Mouse (Mus musculus) limb, embryonic 10.5 days (tissue): ENCODE results near the gene Akap9. TPM values are rescaled to one million over a fixed set of nuclear protein-coding genes. Genes with fewer than 3 reads are reported as not detected.
"Not testable (repeated sequence)": the region's sequence is repeated elsewhere in the genome, so short reads cannot be mapped to it uniquely, and the experiment has no call there.

ENCODE experiments used
- DNase-seq: peaks from one replicate; pipeline ENCODE4 v3.0.0-alpha.2; 2017; ENCODE audit warnings: low spot score
- H3K27ac ChIP-seq: fragments of 300-500 bp; sonication (generic); 2 replicates; pipeline ENCODE4 v1.5.1; 2016; ENCODE audit warnings: mild to moderate bottlenecking
- H3K27me3 ChIP-seq: fragments of 300-500 bp; sonication (generic); 2 replicates; pipeline ENCODE4 v1.6.1; 2016; ENCODE audit warnings: low read depth, mild to moderate bottlenecking; ENCODE audit not compliant: poor library complexity, severe bottlenecking
- H3K36me3 ChIP-seq: fragments of 300-500 bp; sonication (generic); 2 replicates; pipeline ENCODE4 v1.6.1; 2016; ENCODE audit warnings: mild to moderate bottlenecking, moderate library complexity
- H3K4me1 ChIP-seq: fragments of 300-500 bp; sonication (generic); 2 replicates; pipeline ENCODE4 v1.6.1; 2016
- H3K4me3 ChIP-seq: fragments of 300-500 bp; sonication (generic); 2 replicates; pipeline ENCODE4 v1.5.1; 2016; ENCODE audit warnings: mild to moderate bottlenecking, moderate library complexity
- H3K9me3 ChIP-seq: fragments of 300-500 bp; sonication (generic); replicated peaks from 2 replicates; pipeline ENCODE4 v1.6.1; 2016; ENCODE audit warnings: mild to moderate bottlenecking
- WGBS: fragments of 180-500 bp; shearing (Covaris S2); methylation state at CpG from one replicate; pipeline ENCODE4 v1.1.7; 2016; 5-methylcytosine and 5-hydroxymethylcytosine counted together
- polyA plus RNA-seq: library from polyadenylated mRNA; unstranded; fragments of >200 nt; fragmentation: Nextera tagmentation; extraction: Ambion mirVana; gene quantifications from 2 replicates; pipeline ENCODE4 v1.2.1, GENCODE M21; 2016

Gene Akap9
- polyA plus RNA-seq, 1 experiment from 2014 or later, result 130 TPM

GRCm38 (mm10) chr5:4084948-4085347 is 157.1 kb downstream of the Akap9 start:
- 94% methylated on average over 7 of the region's 7 CpGs for WGBS
- Histone ChIP-seq H3K4me1 (no peaks in the 10 kb centered on the region), H3K4me3 (no peak overlapping the region), H3K36me3 (peaks cover 100% of the 10 kb centered on the region), H3K27ac (no peak overlapping the region), H3K9me3 (no peaks in the 10 kb centered on the region), H3K27me3 (no peaks in the 10 kb centered on the region)
- no peak for DNase-seq

GRCm38 (mm10) chr5:4086309-4086708 is 158.5 kb downstream of the Akap9 start:
- DNase-seq, result peak; percentile 14
- no peaks in the 10 kb centered on the region for H3K4me1 ChIP-seq
- H3K27me3 ChIP-seq, result no peaks in the 10 kb centered on the region
- no peak overlapping the region for H3K27ac ChIP-seq
- H3K36me3 ChIP-seq, result peaks cover 99% of the 10 kb centered on the region
- no peak overlapping the region for H3K4me3 ChIP-seq
- 94% methylated on average over 4 of the region's 4 CpGs for WGBS
- no peaks in the 10 kb centered on the region for H3K9me3 ChIP-seq

GRCm38 (mm10) chr5:4088190-4088589 is 160.3 kb downstream of the Akap9 start:
- no peak overlapping the region for H3K4me3 ChIP-seq
- 92% methylated on average over 5 of the region's 5 CpGs for WGBS
- H3K27me3 ChIP-seq, result no peaks in the 10 kb centered on the region
- H3K27ac ChIP-seq, result no peak overlapping the region
- no peaks in the 10 kb centered on the region for H3K4me1 ChIP-seq
- DNase-seq, result no peak
- peaks cover 99% of the 10 kb centered on the region for H3K36me3 ChIP-seq
- no peaks in the 10 kb centered on the region for H3K9me3 ChIP-seq

DNA sequence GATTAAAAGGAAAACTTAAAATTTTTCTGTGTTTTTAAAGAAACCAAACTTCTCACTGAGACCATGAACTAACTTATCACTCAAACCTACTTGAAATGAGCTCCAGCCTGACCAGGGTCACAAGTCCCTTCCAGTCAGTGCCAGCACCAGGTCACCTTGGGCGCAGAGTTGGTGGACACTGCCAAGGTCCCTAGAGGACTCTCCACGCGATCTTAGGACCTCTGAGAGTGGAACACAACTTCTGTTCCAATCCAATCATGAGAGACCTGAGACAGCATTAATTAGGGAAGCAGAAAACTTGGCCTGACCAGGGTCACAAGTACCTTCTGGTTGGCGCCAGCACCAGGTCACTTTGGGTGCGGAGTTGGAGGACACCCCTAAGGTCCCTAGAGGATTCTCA is 166.6 kb downstream of the Akap9 start:
- Histone ChIP-seq H3K27me3 (no peaks in the 10 kb centered on the region), H3K36me3 (peaks cover 82% of the 10 kb centered on the region)

GRCm38 (mm10) chr5:4101031-4101430 is 173.2 kb downstream of the Akap9 start:
- H3K27me3 ChIP-seq, result no peaks in the 10 kb centered on the region
- no peak overlapping the region for H3K4me3 ChIP-seq
- DNase-seq, result no peak
- H3K9me3 ChIP-seq, result no peaks in the 10 kb centered on the region
- H3K4me1 ChIP-seq, result 0 out of 2 replicates have a peak, but pooled peaks cover 3% of the 10 kb centered on the region
- no peak overlapping the region for H3K27ac ChIP-seq
- WGBS, result 98% methylated on average over 4 of the region's 4 CpGs
- peaks cover 58% of the 10 kb centered on the region for H3K36me3 ChIP-seq

More for the DNA sequence above, 166.6 kb downstream of the Akap9 start:
- Histone ChIP-seq H3K9me3 (no peaks in the 10 kb centered on the region), H3K27ac (no peak overlapping the region), H3K4me1 (no peaks in the 10 kb centered on the region), H3K4me3 (no peak overlapping the region)
- WGBS, result 93% methylated on average over 5 of the region's 5 CpGs
- no peak for DNase-seq

DNA sequence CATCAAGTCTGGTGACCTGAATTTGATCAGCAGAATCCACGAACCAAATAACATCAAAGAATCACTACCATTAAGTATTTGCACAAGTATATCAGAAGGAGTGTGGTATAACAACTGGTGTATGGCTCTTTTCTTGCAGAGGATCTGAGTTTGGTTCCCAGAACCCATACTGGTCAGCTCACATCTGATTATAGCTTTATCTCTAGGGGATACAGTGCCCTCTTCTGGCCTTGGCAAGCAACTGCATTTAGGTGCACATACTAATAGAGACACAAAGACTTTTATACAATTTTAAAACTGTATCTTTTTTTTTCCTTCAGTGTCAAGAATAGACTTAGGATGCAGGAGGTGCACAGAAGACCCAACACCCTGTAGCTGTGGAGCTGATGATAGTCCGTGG is 173.9 kb downstream of the Akap9 start:
- peaks cover 58% of the 10 kb centered on the region for H3K36me3 ChIP-seq
- no peak for DNase-seq
- WGBS, result 92% methylated on average over 2 of the region's 2 CpGs

GRCm38 (mm10) chr5:4103626-4104340 is 175.9 kb downstream of the Akap9 start:
- Histone ChIP-seq H3K27ac (peak overlapping the region; percentile 96), H3K4me1 (0 out of 2 replicates have a peak, but pooled peaks cover 3% of the 10 kb centered on the region), H3K36me3 (peaks cover 42% of the 10 kb centered on the region), H3K9me3 (no peaks in the 10 kb centered on the region), H3K27me3 (no peaks in the 10 kb centered on the region), H3K4me3 (peak overlapping the region; percentile 97)
- DNase-seq, result no peak
- 2% methylated on average over 41 of the region's 41 CpGs for WGBS

More for the DNA sequence above, 173.9 kb downstream of the Akap9 start:
- Histone ChIP-seq H3K4me1 (0 out of 2 replicates have a peak, but pooled peaks cover 3% of the 10 kb centered on the region), H3K9me3 (no peaks in the 10 kb centered on the region), H3K27ac (no peak overlapping the region), H3K27me3 (no peaks in the 10 kb centered on the region), H3K4me3 (no peak overlapping the region)

GRCm38 (mm10) chr5:4104341-4105040 is 176.6 kb downstream of the Akap9 start, which contains the start of gene Cyp51:
Gene Cyp51 (minus strand): TSS chr5:4104746.
- Histone ChIP-seq H3K27me3 (no peaks in the 10 kb centered on the region), H3K36me3 (peaks cover 35% of the 10 kb centered on the region), H3K4me1 (0 out of 2 replicates have a peak, but pooled peaks cover 3% of the 10 kb centered on the region), H3K9me3 (no peaks in the 10 kb centered on the region), H3K4me3 (peak within 1 kb of the TSS; percentile 97), H3K27ac (peak within 1 kb of the TSS; percentile 96)
- peak; percentile 95 for DNase-seq
- WGBS, result under 1% methylated on average over 59 of the region's 59 CpGs

GRCm38 (mm10) chr5:4105651-4106186 is 177.9 kb downstream of the Akap9 start:
- Histone ChIP-seq H3K4me3 (no peak overlapping the region), H3K36me3 (peaks cover 23% of the 10 kb centered on the region), H3K9me3 (no peaks in the 10 kb centered on the region), H3K27me3 (no peaks in the 10 kb centered on the region), H3K4me1 (0 out of 2 replicates have a peak, but pooled peaks cover 3% of the 10 kb centered on the region), H3K27ac (peak overlapping the region; percentile 96; the same call in 1 of the 2 replicates)
- 92% methylated on average over 2 of the region's 2 CpGs for WGBS
- DNase-seq, result no peak

GRCm38 (mm10) chr5:4107056-4107455 is 179.2 kb downstream of the Akap9 start:
- H3K9me3 ChIP-seq, H3K27me3 ChIP-seq, H3K27ac ChIP-seq, DNase-seq, H3K4me1 ChIP-seq, H3K36me3 ChIP-seq, H3K4me3 ChIP-seq: not testable (repeated sequence)
- 67% methylated on average over 7 of the region's 7 CpGs for WGBS

GRCm38 (mm10) chr5:4112570-4113098 is 184.8 kb downstream of the Akap9 start:
- Histone ChIP-seq H3K36me3 (no peaks in the 10 kb centered on the region), H3K4me3 (no peak overlapping the region), H3K4me1 (no peaks in the 10 kb centered on the region), H3K27ac (no peak overlapping the region), H3K27me3 (no peaks in the 10 kb centered on the region), H3K9me3 (no peaks in the 10 kb centered on the region)
- WGBS, result 94% methylated on average over 5 of the region's 5 CpGs
- no peak for DNase-seq
